Comparison of ENCODE assay signal across 8 mouse cellular contexts in the genomic region with DNA sequence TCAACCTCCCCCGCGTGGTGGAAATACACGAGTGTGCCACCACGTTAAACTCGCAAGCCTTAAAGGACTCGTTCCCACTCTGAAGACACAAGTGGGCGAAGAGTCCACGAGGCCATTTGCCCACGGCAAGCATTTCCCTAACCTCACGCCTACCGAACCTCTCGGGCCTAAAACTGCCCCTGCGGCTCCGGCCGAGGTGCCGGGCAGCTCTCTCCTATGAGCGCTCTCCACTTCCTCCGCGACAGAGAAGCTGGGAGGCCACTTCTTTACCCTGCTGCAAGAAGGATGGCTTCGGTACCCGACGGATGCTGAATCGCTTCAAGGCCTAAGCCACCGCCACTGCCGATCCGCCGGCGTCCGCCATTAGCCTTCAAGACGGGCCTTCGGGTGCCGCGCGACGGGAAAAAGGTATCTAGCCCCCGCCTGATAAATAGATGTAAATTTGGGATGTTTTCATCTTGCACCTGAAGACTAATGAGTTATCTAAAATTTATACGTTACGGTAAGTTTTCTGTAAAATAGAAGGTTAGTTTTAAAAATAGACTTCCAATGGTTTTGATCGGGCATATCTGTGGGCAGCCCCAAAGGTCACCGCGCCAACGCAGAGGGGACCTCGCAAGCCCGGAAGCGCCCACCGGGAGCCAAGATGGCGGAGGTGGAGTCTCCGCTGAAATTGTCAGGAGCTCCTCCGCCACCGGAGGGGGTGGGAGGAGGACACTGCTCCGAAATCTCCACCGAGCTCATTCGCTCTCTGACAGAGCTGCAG. TPM values are rescaled to one million over a fixed set of nuclear protein-coding genes. Genes with fewer than 3 reads are reported as not detected.
A peak's percentile ranks its signal among the peaks of the same experiment; 100 is the strongest.
DNase-seq lines count a peak whose midpoint lies in the region; ATAC-seq and TF ChIP-seq lines count a peak whose summit lies in the region.

A gene (plus strand): TSS at position 196 of the 766 bp plus-strand sequence.
A gene (minus strand): TSS at position 383 of the 766 bp plus-strand sequence.

- H3K4me2 ChIP-seq in kidney, embryonic 15.5 days = peak within 1 kb of the TSS; percentile 71

- peak; percentile 84; the same call in 1 of the 2 replicates for TF ChIP-seq POLR2A in bone marrow macrophage, adult 2 months (IDR thresholded peaks at IDR 0.05; ENCODE audit: borderline replicate concordance, low read depth, low read length)
- peak; percentile 84 for TF ChIP-seq POLR2A in embryonic fibroblast, embryonic 13.5 days (IDR thresholded peaks at IDR 0.05; ENCODE audit: low read depth, low read length)

- peak within 1 kb of the TSS; percentile 90 for H3K9ac ChIP-seq in kidney, embryonic 15.5 days

- H3K36me3 ChIP-seq in heart, embryonic 10.5 days = peaks cover 52% of the 10 kb centered on the region
- peaks cover 52% of the 10 kb centered on the region for H3K36me3 ChIP-seq in kidney, embryonic 15.5 days

- no peaks in the 10 kb centered on the region for H3K9me3 ChIP-seq in heart, embryonic 10.5 days
- H3K9me3 ChIP-seq in kidney, embryonic 15.5 days (replicated peaks) = no peaks in the 10 kb centered on the region

- peak within 1 kb of the TSS; percentile 80 for H3K4me3 ChIP-seq in bone marrow macrophage, adult 2 months (ENCODE audit: insufficient read depth, low read length)
- peak within 1 kb of the TSS; percentile 99 for H3K4me3 ChIP-seq in embryonic fibroblast, embryonic 13.5 days (ENCODE audit: insufficient read depth, low read length)
- H3K4me3 ChIP-seq in heart, embryonic 10.5 days = peak within 1 kb of the TSS; percentile 86
- peak within 1 kb of the TSS; percentile 88 for H3K4me3 ChIP-seq in kidney, embryonic 15.5 days (replicated peaks)

- H3K27me3 ChIP-seq in heart, embryonic 10.5 days (ENCODE audit: insufficient read depth, poor library complexity, severe bottlenecking) = no peaks in the 10 kb centered on the region
- H3K27me3 ChIP-seq in kidney, embryonic 15.5 days = no peaks in the 10 kb centered on the region

- H3K4me1 ChIP-seq in bone marrow macrophage, adult 2 months (ENCODE audit: control insufficient read depth, insufficient read depth, low read length) = peaks cover 9% of the 10 kb centered on the region; the same call in 1 of the 2 replicates
- H3K4me1 ChIP-seq in embryonic fibroblast, embryonic 13.5 days (ENCODE audit: control insufficient read depth, insufficient read depth, low read length) = peaks cover 8% of the 10 kb centered on the region
- peaks cover 20% of the 10 kb centered on the region for H3K4me1 ChIP-seq in heart, embryonic 10.5 days
- H3K4me1 ChIP-seq in kidney, embryonic 15.5 days = peaks cover 31% of the 10 kb centered on the region

- TF ChIP-seq CTCF in bone marrow macrophage, adult 2 months (IDR thresholded peaks at IDR 0.05; ENCODE audit: low read depth, low read length) = no peak
- no peak for TF ChIP-seq CTCF in embryonic fibroblast, embryonic 13.5 days (IDR thresholded peaks at IDR 0.05; ENCODE audit: borderline replicate concordance, insufficient read depth, low read length)

- peak; percentile 94 for DNase-seq in A20 (ENCODE audit: low read depth, low spot score)
- DNase-seq in heart, embryonic 10.5 days (ENCODE audit: low spot score) = peak; percentile 94
- peak; percentile 91 for DNase-seq in liver
- peak; percentile 85 to 92 for DNase-seq in spleen, postnatal 4 days (ENCODE audit: low spot score in 2 of 2)

- WGBS in heart, embryonic 10.5 days = under 1% methylated on average over 53 of the region's 53 CpGs
- WGBS in kidney, embryonic 15.5 days = under 1% methylated on average over 53 of the region's 53 CpGs

- peak within 1 kb of the TSS; percentile 75 for H3K27ac ChIP-seq in bone marrow macrophage, adult 2 months (ENCODE audit: insufficient read depth, low read depth, low read length)
- H3K27ac ChIP-seq in embryonic fibroblast, embryonic 13.5 days (ENCODE audit: insufficient read depth, low read length) = peak within 1 kb of the TSS; percentile 45
- peak within 1 kb of the TSS; percentile 94 for H3K27ac ChIP-seq in heart, embryonic 10.5 days
- H3K27ac ChIP-seq in kidney, embryonic 15.5 days = peak within 1 kb of the TSS; percentile 94

- peak; percentile 92 for ATAC-seq in kidney, embryonic 15.5 days (replicated peaks; ENCODE audit: low FRiP score)
- ATAC-seq in monocyte, adult 5-6 weeks (replicated peaks; ENCODE audit: insufficient number of reproducible peaks, low FRiP score, low TSS enrichment, poor library complexity, severe bottlenecking) = peak; percentile 84

RNA-seq across cellular contexts. Expression of the first gene that starts in this region (rescaled TPM):
- 31.1 and 33.5 TPM in 2 replicates for polyA plus RNA-seq in bone marrow macrophage, adult 2 months (2012; ENCODE audit: insufficient read depth, insufficient read length, missing spikeins)
- 44.9 and 49.1 TPM in 2 replicates for polyA plus RNA-seq in embryonic fibroblast, embryonic 13.5 days (2011; ENCODE audit: insufficient read length, low read depth, missing spikeins)
- polyA plus RNA-seq in heart, embryonic 10.5 days (2016; fragmentation: Nextera tagmentation; extraction: Ambion mirVana) = 70.0 and 74.6 TPM in 2 replicates
- polyA plus RNA-seq in kidney, embryonic 15.5 days (2015; fragmentation: Nextera tagmentation; extraction: Ambion mirVana) = 77.1 and 77.3 TPM in 2 replicates
- total RNA-seq in monocyte, adult 5-6 weeks (2017) = 31.6 to 42.9 TPM (median 40.7 TPM) in 3 replicates

RNA-seq across cellular contexts. Expression of the second gene that starts in this region (rescaled TPM):
- polyA plus RNA-seq in bone marrow macrophage, adult 2 months (2012; ENCODE audit: insufficient read depth, insufficient read length, missing spikeins) = 31.2 and 32.3 TPM in 2 replicates
- polyA plus RNA-seq in embryonic fibroblast, embryonic 13.5 days (2011; ENCODE audit: insufficient read length, low read depth, missing spikeins) = 113 and 124 TPM in 2 replicates
- 137 and 148 TPM in 2 replicates for polyA plus RNA-seq in heart, embryonic 10.5 days (2016; fragmentation: Nextera tagmentation; extraction: Ambion mirVana)
- polyA plus RNA-seq in kidney, embryonic 15.5 days (2015; fragmentation: Nextera tagmentation; extraction: Ambion mirVana) = 161 and 167 TPM in 2 replicates
- 79.7 to 124 TPM (median 114 TPM) in 3 replicates for total RNA-seq in monocyte, adult 5-6 weeks (2017)

Comparison
In these comparisons a context has a peak if more than half of its experiments do, and no peak if none do; other contexts are left out.
1. Peak in every context shown above with its lines: DNase-seq, ATAC-seq, H3K4me3 ChIP-seq and H3K27ac ChIP-seq.